Mouse (Mus musculus) erythroblast, embryonic 14.5 days (primary cell): Measurements from ENCODE around the gene Zdhhc20.

Source experiments
- GATA1 ChIP-seq: IDR thresholded peaks from 2 replicates; pipeline ENCODE4 v1.6.1; 2012; ENCODE audit warnings: low read length, inconsistent platforms, mixed read lengths
- TAL1 ChIP-seq: IDR thresholded peaks from 3 replicates; pipeline ENCODE4 v1.6.1; 2012; ENCODE audit warnings: low read length, inconsistent platforms, mixed read lengths

- TF ChIP-seq GATA1 (no peak), TAL1 (no peak)
Observed at GRCm38 (mm10) chr14:57835157-57835556, 54.9 kb downstream of the Zdhhc20 start.
